Mouse (Mus musculus) right cerebral cortex, postnatal 4 days (tissue): ENCODE results near the gene Tmem247.

ENCODE experiments used
- DNase-seq: peaks from one replicate; pipeline ENCODE4 v3.0.0-alpha.2; 2022

The Tmem247 gene

GRCm38 (mm10) chr17:86965121-86965520 is 48.0 kb downstream of the Tmem247 start:
- no peak for DNase-seq

GRCm38 (mm10) chr17:86966040-86966439 is 48.9 kb downstream of the Tmem247 start:
- no peak for DNase-seq

- DNase-seq = no peak
These were observed 49.9 kb downstream of the Tmem247 start for GRCm38 (mm10) chr17:86967048-86967447.

GRCm38 (mm10) chr17:86967536-86968525 is 50.7 kb downstream of the Tmem247 start:
- DNase-seq = peak; percentile 33

- DNase-seq = no peak
These were observed 51.4 kb downstream of the Tmem247 start for GRCm38 (mm10) chr17:86968581-86968980.

- no peak for DNase-seq
These were observed 52.4 kb downstream of the Tmem247 start for GRCm38 (mm10) chr17:86969582-86969981.

- DNase-seq = no peak
These were observed 53.0 kb downstream of the Tmem247 start for GRCm38 (mm10) chr17:86970026-86970750.

- DNase-seq = no peak
These were observed 53.9 kb downstream of the Tmem247 start for GRCm38 (mm10) chr17:86971036-86971435.

GRCm38 (mm10) chr17:86971860-86972259 is 54.7 kb downstream of the Tmem247 start:
- no peak for DNase-seq
